13 mouse cellular contexts compared by ENCODE assay signal in genomic region chr13:116706401-116707330, GRCm38 (mm10).
DNase-seq lines count a peak whose midpoint lies in the region; ATAC-seq and TF ChIP-seq lines count a peak whose summit lies in the region.
"Had no signal": no experiment of that assay in that cellular context is flagged by ENCODE, and none has a peak within 500 bp of the region (broad histone marks: within the 10 kb centered on the region; RNA-seq: fewer than 3 reads in every experiment).

No protein-coding gene starts in this region.

- no peak overlapping the region for H3K27ac ChIP-seq in heart, embryonic 10.5 days
- no peak overlapping the region for H3K27ac ChIP-seq in midbrain, embryonic 11.5 days (ENCODE audit: low read depth, low read length)
- H3K27ac ChIP-seq in midbrain, postnatal 0 days (ENCODE audit: low read depth, low read length), result no peak overlapping the region
- no peak overlapping the region for H3K27ac ChIP-seq in limb, embryonic 12.5 days
- H3K27ac ChIP-seq in stomach, postnatal 0 days (replicated peaks), result peak overlapping the region; percentile 87; the same call in 1 of the 2 replicates
- H3K27ac ChIP-seq: intestine, embryonic 15.5 days; limb, embryonic 15.5 days had no signal

- TF ChIP-seq CTCF in midbrain, postnatal 0 days (IDR thresholded peaks at IDR 0.05), result no peak
- TF ChIP-seq CTCF in stomach, postnatal 0 days (IDR thresholded peaks at IDR 0.05; ENCODE audit: low read depth), result no peak

- H3K9ac ChIP-seq in midbrain, embryonic 11.5 days (ENCODE audit: low read length), result no peak overlapping the region
- H3K9ac ChIP-seq in midbrain, postnatal 0 days (replicated peaks; ENCODE audit: low read length, poor library complexity, severe bottlenecking), result no peak overlapping the region
- H3K9ac ChIP-seq in limb, embryonic 12.5 days (replicated peaks), result no peak overlapping the region
- peak overlapping the region; percentile 38; the same call in 1 of the 2 replicates for H3K9ac ChIP-seq in stomach, postnatal 0 days (ENCODE audit: low read length)
- H3K9ac ChIP-seq: intestine, embryonic 15.5 days; limb, embryonic 15.5 days had no signal

- H3K9me3 ChIP-seq in heart, embryonic 10.5 days, result no peaks in the 10 kb centered on the region
- no peaks in the 10 kb centered on the region for H3K9me3 ChIP-seq in midbrain, embryonic 11.5 days (ENCODE audit: control insufficient read depth, low read length)
- no peaks in the 10 kb centered on the region for H3K9me3 ChIP-seq in midbrain, postnatal 0 days (ENCODE audit: low read length)
- H3K9me3 ChIP-seq in limb, embryonic 12.5 days, result no peaks in the 10 kb centered on the region
- no peaks in the 10 kb centered on the region for H3K9me3 ChIP-seq in stomach, postnatal 0 days (ENCODE audit: control insufficient read depth, low read length)
- H3K9me3 ChIP-seq: intestine, embryonic 15.5 days; limb, embryonic 15.5 days had no signal

- peaks cover 11% of the 10 kb centered on the region; the same call in 1 of the 2 replicates for H3K4me1 ChIP-seq in heart, embryonic 10.5 days
- H3K4me1 ChIP-seq in midbrain, embryonic 11.5 days (ENCODE audit: control insufficient read depth, insufficient read depth, low read length), result peaks cover 20% of the 10 kb centered on the region
- H3K4me1 ChIP-seq in midbrain, postnatal 0 days (ENCODE audit: insufficient read depth, low read length), result no peaks in the 10 kb centered on the region; the same call in 1 of the 2 replicates
- H3K4me1 ChIP-seq in limb, embryonic 12.5 days (replicated peaks), result peaks cover 21% of the 10 kb centered on the region
- H3K4me1 ChIP-seq in stomach, postnatal 0 days (replicated peaks; ENCODE audit: control insufficient read depth, insufficient read depth), result no peaks in the 10 kb centered on the region

- peak overlapping the region; percentile 30 for H3K4me2 ChIP-seq in midbrain, embryonic 11.5 days
- no peak overlapping the region for H3K4me2 ChIP-seq in midbrain, postnatal 0 days (ENCODE audit: low read depth, low read length, poor library complexity, severe bottlenecking)
- peak overlapping the region; percentile 13; the same call in 1 of the 2 replicates for H3K4me2 ChIP-seq in limb, embryonic 12.5 days
- peak overlapping the region; percentile 56 for H3K4me2 ChIP-seq in stomach, postnatal 0 days (replicated peaks; ENCODE audit: low read depth)

- H3K36me3 ChIP-seq in heart, embryonic 10.5 days, result no peaks in the 10 kb centered on the region
- H3K36me3 ChIP-seq in midbrain, embryonic 11.5 days (ENCODE audit: control insufficient read depth, insufficient read depth, low read length), result no peaks in the 10 kb centered on the region
- H3K36me3 ChIP-seq in midbrain, postnatal 0 days (ENCODE audit: insufficient read depth, low read length), result no peaks in the 10 kb centered on the region
- H3K36me3 ChIP-seq in limb, embryonic 12.5 days, result no peaks in the 10 kb centered on the region
- no peaks in the 10 kb centered on the region for H3K36me3 ChIP-seq in stomach, postnatal 0 days (ENCODE audit: control insufficient read depth, insufficient read depth, low read length)
- H3K36me3 ChIP-seq: intestine, embryonic 15.5 days; limb, embryonic 15.5 days had no signal

- peak; percentile 61 for ATAC-seq in midbrain, embryonic 11.5 days (ENCODE audit: low FRiP score)
- ATAC-seq in midbrain, postnatal 0 days (ENCODE audit: low FRiP score), result no peak
- ATAC-seq in limb, embryonic 12.5 days (ENCODE audit: insufficient number of reproducible peaks, insufficient read depth, low FRiP score, low TSS enrichment, low read depth), result no peak; the same call in 1 of the 2 replicates
- ATAC-seq in stomach, postnatal 0 days (ENCODE audit: low FRiP score, low TSS enrichment), result peak; percentile 55

- peaks cover 66% of the 10 kb centered on the region for H3K27me3 ChIP-seq in heart, embryonic 10.5 days (ENCODE audit: insufficient read depth, poor library complexity, severe bottlenecking)
- peaks cover 61% of the 10 kb centered on the region for H3K27me3 ChIP-seq in midbrain, embryonic 11.5 days (ENCODE audit: control insufficient read depth, insufficient read depth, low read length)
- H3K27me3 ChIP-seq in midbrain, postnatal 0 days (ENCODE audit: insufficient read depth, low read length), result peaks cover 63% of the 10 kb centered on the region
- H3K27me3 ChIP-seq in limb, embryonic 12.5 days, result peaks cover 71% of the 10 kb centered on the region
- H3K27me3 ChIP-seq in stomach, postnatal 0 days (ENCODE audit: control insufficient read depth, insufficient read depth, low read length), result no peaks in the 10 kb centered on the region

- peak overlapping the region; percentile 22; the same call in 1 of the 2 replicates for H3K4me3 ChIP-seq in heart, embryonic 10.5 days
- H3K4me3 ChIP-seq in midbrain, embryonic 11.5 days (ENCODE audit: low read depth, low read length), result no peak overlapping the region
- H3K4me3 ChIP-seq in midbrain, postnatal 0 days (ENCODE audit: low read depth, low read length), result no peak overlapping the region
- 0 out of 2 replicates have a peak overlapping the region, but pooled peaks have one; percentile 4 for H3K4me3 ChIP-seq in limb, embryonic 12.5 days (replicated peaks)
- peak overlapping the region; percentile 46 for H3K4me3 ChIP-seq in stomach, postnatal 0 days (ENCODE audit: low read depth, low read length)

- WGBS in heart, embryonic 10.5 days, result 7% methylated on average over 18 of the region's 18 CpGs
- WGBS in midbrain, embryonic 11.5 days, result under 1% methylated on average over 18 of the region's 18 CpGs
- 2% methylated on average over 18 of the region's 18 CpGs for WGBS in midbrain, postnatal 0 days
- WGBS in limb, embryonic 12.5 days, result 4% methylated on average over 18 of the region's 18 CpGs
- 12% methylated on average over 18 of the region's 18 CpGs for WGBS in stomach, postnatal 0 days

- no peak for DNase-seq in heart, embryonic 10.5 days (ENCODE audit: low spot score)
- DNase-seq in heart, adult 11 months, result no peak
- peak; percentile 94 for DNase-seq in midbrain, embryonic 11.5 days (ENCODE audit: low spot score, missing footprints)
- DNase-seq in midbrain, postnatal 0 days (ENCODE audit: low spot score), result no peak
- peak; percentile 26 for DNase-seq in stomach, postnatal 0 days (ENCODE audit: low spot score)
- no peak for DNase-seq in cerebellum, postnatal 14 days
- DNase-seq in right cerebral cortex, postnatal 25 days, result no peak
- DNase-seq: gastrocnemius, postnatal 25 days; lung, postnatal 14 days; thymus, postnatal 36 days had no signal

- no peak for TF ChIP-seq EP300 in stomach, postnatal 0 days (optimal IDR thresholded peaks at IDR 0.05)

Comparison
In these comparisons a context has a peak if more than half of its experiments do, and no peak if none do; other contexts are left out.
1. DNase-seq: peak in midbrain, embryonic 11.5 days (single experiment) and stomach, postnatal 0 days (single experiment); none in heart, embryonic 10.5 days (single experiment), heart, adult 11 months (single experiment), midbrain, postnatal 0 days (single experiment), cerebellum, postnatal 14 days (0 of 2) and right cerebral cortex, postnatal 25 days (single experiment).
2. ATAC-seq: peak in midbrain, embryonic 11.5 days (single experiment) and stomach, postnatal 0 days (single experiment); none in midbrain, postnatal 0 days (single experiment) and limb, embryonic 12.5 days (single experiment).
3. H3K4me3 ChIP-seq: peak in heart, embryonic 10.5 days (single experiment), limb, embryonic 12.5 days (single experiment) and stomach, postnatal 0 days (single experiment); none in midbrain, embryonic 11.5 days (single experiment) and midbrain, postnatal 0 days (single experiment).